In the genomic region with DNA sequence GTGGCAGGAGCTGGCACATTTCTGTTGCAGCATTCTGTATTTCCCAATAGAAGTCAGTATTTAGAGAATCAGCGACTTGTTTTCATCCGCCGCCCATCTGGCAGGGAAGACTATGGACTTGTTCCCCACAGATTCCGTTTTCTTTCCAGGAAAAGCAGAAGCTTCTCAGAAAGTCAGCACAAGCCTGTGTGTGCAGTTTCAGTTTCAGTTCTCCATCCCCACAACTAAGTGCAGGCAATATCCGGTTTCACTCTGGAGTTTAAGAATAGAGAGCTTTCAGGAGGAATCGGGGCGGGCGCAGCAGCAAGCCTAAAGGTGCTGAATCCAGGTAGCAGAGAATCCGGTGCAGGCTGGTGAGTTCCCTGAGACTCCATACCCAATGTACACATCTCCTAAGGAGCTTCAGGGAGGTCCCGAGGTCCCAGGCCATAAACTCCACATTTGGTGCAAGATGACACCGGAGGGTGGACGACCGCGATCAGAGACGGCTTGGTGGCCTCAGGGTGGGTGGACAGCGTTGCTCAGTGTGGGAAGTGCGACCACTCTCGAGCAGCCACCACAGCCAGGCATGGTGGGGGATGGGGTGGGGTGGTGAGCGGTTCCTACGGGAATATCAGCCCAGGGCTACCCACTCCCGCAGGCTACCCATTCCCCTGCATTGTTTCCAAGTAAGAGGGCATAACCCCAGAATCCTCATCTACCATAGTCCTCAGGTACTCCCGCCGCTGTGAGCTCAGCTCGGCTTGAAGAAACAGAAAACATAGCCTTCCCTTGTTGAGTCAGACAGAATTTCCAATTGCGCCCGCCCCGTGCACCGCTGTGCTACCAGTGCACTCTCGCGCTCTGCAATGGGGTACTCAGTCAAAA, we compare ENCODE assay signal across 7 mouse cellular contexts. TPM values are rescaled to one million over a fixed set of nuclear protein-coding genes. Genes with fewer than 3 reads are reported as not detected.
A peak's percentile ranks its signal among the peaks of the same experiment; 100 is the strongest.
DNase-seq lines count a peak whose midpoint lies in the region; ATAC-seq lines count a peak whose summit lies in the region.

A gene (plus strand): TSS at position 256 of the 867 bp plus-strand sequence.

- H3K4me1 ChIP-seq in megakaryocyte, embryonic 14.5 days: peaks cover 38% of the 10 kb centered on the region

- peaks cover 6% of the 10 kb centered on the region for H3K36me3 ChIP-seq in megakaryocyte, embryonic 14.5 days (replicated peaks; ENCODE audit: low read length)

- peak within 1 kb of the TSS; percentile 99 for H3K4me3 ChIP-seq in megakaryocyte, embryonic 14.5 days (replicated peaks)

- peaks cover 2% of the 10 kb centered on the region for H3K27me3 ChIP-seq in megakaryocyte, embryonic 14.5 days (replicated peaks)

- ATAC-seq in common myeloid progenitor, adult 5-6 weeks (replicated peaks; ENCODE audit: low read depth, poor library complexity, severe bottlenecking): peak; percentile 92

- no peaks in the 10 kb centered on the region for H3K9me3 ChIP-seq in megakaryocyte, embryonic 14.5 days

- peak; percentile 33 for DNase-seq in R1 (ENCODE audit: low read depth, low spot score)
- peak; percentile 20 to 48 for DNase-seq in gastrocnemius, adult 8-10 months (ENCODE audit: low spot score in 2 of 2)
- peak; percentile 92 for DNase-seq in induced T-regulatory cell, adult 2 months (ENCODE audit: low read depth)
- peak; percentile 6 to 16 for DNase-seq in left cerebral cortex, adult 8-10 months (ENCODE audit: low spot score in 2 of 2)
- peak; percentile 17 for DNase-seq in right cerebral cortex, postnatal 14 days

RNA-seq across cellular contexts. Expression of the gene that starts here (rescaled TPM):
- total RNA-seq in common myeloid progenitor, adult 5-6 weeks (2017): 38.9 and 39.1 TPM in 2 replicates
- 1 to 10 TPM; 3.0 to 7.7 (median 5.5) TPM for total RNA-seq in gastrocnemius, adult 8-10 months (2022)
- 1 to 10 TPM; 2.9 to 3.4 (median 3.3) TPM for total RNA-seq in left cerebral cortex, adult 8-10 months (2022)
- 0.82 TPM in 1 of 2 replicates, not detected in the other for polyA plus RNA-seq in megakaryocyte, embryonic 14.5 days (2012; ENCODE audit: insufficient read depth, low replicate concordance)

Comparison
In these comparisons a context has a peak if more than half of its experiments do, and no peak if none do; other contexts are left out.
1. Peak in every context shown above with its lines: DNase-seq, ATAC-seq and H3K4me3 ChIP-seq.
2. DNase-seq: peak in every context shown above with its lines; median percentile 92 in induced T-regulatory cell, adult 2 months; 34 in gastrocnemius, adult 8-10 months; 33 in R1; 17 in right cerebral cortex, postnatal 14 days; 11 in left cerebral cortex, adult 8-10 months.